Mouse (Mus musculus): Measurements from ENCODE around the gene Prkab2.

DNA sequence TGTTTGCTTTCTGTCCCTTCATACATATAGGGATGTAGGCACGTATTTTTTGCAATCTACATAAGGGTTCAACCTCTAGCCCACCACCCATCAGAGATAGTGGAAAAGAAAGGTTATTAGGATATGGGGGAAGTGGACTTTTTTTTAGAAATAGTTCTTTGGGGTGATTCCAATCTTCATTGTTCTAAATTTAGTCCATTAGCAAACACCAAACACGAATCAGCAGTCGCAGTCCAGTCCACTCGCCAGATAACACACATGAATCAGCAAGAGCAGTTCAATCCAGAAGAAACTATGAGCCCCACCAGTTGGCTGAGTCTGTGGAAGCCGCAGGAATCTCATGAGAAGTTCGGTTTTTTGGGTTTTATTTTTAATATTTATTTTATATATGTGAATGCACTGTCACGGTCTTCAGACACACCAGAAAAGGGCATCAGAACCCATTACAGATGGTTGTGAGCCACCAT lies 16.7 kb downstream of the Prkab2 start, which contains the start of gene Gm17651:
- TF ChIP-seq POLR2A (IDR thresholded peaks at IDR 0.05; ENCODE audit: insufficient read length, low read depth), result no peak
- no peak for TF ChIP-seq TCF12 (IDR thresholded peaks at IDR 0.05; ENCODE audit: insufficient read depth, poor library complexity, severe bottlenecking)
- no peak for TF ChIP-seq MAX (IDR thresholded peaks at IDR 0.05; ENCODE audit: low read depth)
- no peak for TF ChIP-seq USF1 (IDR thresholded peaks at IDR 0.05; ENCODE audit: low read depth)
- TF ChIP-seq POLR2AphosphoS2 (IDR thresholded peaks at IDR 0.05; ENCODE audit: insufficient read length, low read depth), result no peak
- no peak for TF ChIP-seq REST (IDR thresholded peaks at IDR 0.05; ENCODE audit: insufficient read depth, insufficient read length)

All from myocyte (in vitro differentiated cells).